Mouse (Mus musculus) NIH3T3 (cell line): Measurements from ENCODE around the gene Lipt2.

Experiments used
- DNase-seq: peaks from one replicate; pipeline ENCODE4 v3.0.0-alpha.2; 2012; ENCODE audit warnings: low read depth

The Lipt2 gene

DNA sequence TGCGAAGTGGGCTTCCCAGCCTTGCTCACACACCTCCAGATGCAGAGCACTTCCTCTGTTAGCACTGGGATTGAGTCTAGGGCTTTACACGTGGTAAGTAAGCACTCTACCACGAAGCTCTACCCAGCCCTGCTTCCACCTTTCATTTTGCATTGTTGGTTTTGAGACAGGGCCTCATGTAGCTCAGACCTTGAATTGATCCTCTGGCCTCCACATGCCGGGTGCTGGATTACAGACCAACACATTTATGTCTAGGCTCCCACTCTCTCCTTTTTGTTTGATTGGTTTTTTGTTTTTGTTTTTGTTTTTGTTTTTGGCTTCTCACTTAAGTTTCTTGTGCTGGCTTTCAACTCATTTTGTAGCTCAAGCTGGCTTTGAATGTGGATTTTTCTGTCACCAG is 11.7 kb downstream of the Lipt2 start:
- DNase-seq, result no peak

DNA sequence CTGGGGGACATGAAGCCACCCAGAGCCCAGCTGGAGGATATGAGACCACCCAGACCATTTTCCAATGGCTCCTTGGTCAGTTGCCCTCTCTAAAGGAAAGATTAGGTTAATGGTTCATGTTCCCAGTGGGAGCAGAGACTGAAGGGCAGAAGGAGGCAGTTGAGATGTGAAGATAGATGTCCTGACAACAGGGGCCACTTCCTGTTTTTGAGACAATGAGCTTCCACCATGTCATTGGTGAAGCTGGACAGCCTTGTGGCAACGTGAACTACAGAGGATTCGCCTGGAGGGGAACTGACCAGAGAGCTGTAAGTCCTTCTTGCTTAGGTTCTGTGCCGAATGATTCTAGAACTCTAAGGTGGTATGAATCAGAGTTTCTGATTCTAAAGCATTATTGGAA is 17.2 kb downstream of the Lipt2 start, which contains the start of gene Kcne3:
TSS of gene Kcne3 (plus strand) at position 234 of the 400 bp plus-strand sequence.
- DNase-seq, result no peak

DNA sequence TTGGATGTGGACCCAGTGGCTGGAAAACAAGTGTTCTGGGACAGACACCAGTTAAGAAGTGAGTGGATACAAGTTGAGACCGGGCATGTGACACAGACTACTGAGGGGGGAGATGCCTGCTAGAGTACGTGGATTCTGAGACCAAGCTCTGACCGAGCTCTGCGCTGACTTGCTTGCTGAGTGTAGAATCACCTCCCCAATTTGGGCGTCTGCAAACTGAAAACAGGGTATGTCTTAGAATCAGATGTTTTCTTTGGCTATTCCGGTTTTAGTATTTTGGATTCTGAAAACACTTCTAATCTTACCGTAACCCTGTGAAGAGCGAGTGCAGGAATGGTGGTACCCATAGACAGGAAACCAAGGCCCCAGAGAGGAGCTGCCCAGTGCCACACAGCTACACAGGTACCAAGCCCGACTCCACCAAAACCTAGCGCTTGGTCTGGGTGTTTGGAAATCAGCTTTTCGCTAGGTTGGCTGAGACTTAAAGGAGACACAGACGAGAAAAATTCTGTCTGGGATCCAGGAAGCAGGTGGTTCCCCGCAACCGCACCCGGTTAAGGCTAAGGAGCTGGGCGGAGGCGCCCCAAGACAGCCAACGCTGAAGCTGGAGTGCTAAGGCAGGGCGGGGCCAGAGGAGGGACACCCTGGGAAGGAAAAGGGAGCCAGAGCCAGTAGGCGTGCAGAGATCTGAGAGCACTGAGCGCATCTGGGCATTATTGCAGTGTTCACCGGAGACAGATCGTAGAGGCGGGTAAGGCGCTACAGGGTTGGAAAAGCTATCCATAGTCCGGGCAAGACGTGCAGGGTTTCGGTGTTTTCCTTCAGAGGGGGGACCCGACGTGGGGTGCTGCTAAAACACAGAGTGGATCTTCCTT is 19.2 kb downstream of the Lipt2 start:
- DNase-seq, result no peak

GRCm38 (mm10) chr7:100178891-100179233 is 19.8 kb downstream of the Lipt2 start:
- DNase-seq, result no peak

DNA sequence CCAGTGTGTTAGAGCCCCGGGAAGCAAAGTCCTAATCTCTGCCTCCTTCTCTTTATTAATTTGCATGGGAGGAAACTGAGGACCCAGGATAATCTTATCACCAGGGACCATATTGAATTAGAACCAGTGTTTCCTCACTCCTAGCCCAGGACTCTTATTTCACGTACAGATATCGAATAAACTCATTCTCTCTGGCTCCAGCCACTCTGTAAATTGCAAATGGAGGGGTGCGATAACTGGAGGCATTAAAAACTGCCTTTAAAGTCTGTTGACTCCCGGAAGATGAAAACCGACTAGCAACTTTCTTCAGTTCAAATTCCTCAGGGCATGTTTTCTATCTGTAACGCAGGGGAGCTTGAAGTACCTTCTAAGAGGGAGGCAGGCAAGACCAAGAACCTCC is 20.3 kb downstream of the Lipt2 start:
- no peak for DNase-seq

DNA sequence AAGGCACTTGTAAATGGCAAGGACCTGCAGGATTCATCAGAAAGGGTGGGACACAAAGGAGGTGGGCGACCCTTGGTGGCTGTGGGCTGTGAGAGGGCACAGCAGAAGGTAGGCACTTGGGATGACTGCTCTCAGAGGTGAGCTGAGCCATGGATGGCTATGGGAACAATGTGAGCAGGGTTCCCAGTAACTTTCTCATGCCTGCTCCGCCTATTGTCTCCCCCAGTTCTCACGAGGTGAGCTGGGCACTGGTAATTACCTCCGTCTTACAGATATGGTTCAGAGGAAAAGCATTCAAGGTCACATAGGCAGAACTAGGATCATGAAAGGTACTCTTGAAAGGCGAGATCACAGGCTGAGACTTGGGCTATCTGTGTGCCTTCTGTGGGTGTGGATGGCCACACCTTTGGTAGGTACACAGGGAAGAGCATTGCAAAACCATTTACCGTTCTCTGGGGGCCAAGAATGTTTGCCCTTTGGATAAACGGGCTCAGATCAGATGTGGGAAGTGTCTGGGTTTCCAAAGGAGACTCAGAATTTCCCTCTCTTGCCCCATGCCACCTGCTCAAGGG is 20.8 kb downstream of the Lipt2 start:
- no peak for DNase-seq

DNA sequence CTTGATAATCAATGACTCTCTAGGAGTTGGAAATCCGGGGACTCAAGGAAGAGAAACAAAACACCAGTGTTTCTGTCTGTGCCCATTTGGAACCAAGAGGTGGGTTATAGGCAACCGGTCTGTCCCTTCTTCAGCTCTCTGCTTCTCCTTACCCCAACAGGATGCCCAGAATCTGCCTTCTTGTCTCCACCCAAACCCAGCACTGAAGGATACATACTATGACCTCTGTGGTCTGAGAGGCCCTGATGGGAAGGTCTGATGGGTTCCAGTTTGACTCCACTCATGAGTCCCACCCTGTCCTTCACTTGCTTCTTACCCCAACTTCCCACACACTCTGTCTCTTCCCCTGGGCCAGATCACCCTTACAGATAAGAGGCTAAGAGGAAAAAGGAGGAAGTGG is 22.1 kb downstream of the Lipt2 start:
- DNase-seq, result no peak

DNA sequence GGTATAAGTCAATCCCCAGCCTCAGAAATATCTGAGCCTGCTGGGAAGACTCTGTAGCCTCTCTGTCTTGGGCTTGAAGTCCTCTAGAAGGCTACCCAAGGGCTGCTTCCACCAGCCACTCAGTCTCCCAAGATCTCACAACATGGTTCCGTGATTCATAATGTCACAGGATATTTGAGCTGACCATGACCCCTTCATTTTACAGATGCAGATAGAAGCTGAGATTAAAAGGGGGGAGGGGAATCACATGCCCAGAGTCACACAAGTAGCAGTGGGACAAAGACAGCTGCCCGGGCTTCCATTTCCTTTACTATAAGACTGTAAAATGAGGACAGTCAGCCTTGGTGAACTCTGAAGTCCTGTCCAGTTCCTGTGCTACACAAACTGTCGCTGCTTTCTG is 22.5 kb downstream of the Lipt2 start:
- DNase-seq, result no peak

- no peak for DNase-seq
These were observed 23.3 kb downstream of the Lipt2 start for GRCm38 (mm10) chr7:100182388-100182787.

DNA sequence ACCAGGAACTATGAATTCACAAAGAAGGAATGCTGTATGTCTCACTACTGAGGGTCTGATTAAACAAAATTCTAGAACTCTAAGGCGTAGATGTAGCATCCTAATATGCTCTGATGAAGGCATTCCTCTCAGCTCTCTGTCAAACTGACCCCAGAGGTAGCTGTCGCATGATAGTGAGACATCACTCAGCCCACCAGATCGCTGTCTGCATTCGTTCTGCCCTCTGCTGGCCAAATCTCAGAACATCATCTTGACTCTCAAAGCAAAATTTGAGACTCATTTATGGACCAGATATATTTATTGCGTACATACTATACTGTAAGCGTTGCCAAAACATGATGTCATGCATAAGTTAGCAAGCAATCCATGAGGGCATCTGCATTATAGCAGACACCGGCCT is 28.5 kb downstream of the Lipt2 start:
- DNase-seq, result peak; percentile 71

DNA sequence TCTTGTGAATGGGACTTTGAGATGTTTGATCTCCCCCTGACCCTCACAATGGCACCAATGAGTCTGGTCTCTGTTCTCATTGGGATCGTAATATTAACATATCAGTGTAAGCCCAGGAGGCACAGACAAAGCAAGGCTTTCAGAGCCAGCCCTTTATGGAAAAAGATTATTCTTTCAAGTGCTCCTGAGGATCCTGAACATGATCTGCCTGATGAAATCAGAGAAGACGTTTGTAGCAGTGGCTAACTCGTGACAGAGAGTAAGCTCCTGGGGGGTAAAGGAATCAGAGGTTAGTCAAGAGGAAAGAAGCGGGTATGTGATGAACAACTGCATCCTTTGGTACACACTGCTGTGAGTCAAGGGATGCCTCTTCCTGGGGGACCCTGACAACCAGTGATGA is 31.1 kb downstream of the Lipt2 start:
- DNase-seq, result no peak

DNA sequence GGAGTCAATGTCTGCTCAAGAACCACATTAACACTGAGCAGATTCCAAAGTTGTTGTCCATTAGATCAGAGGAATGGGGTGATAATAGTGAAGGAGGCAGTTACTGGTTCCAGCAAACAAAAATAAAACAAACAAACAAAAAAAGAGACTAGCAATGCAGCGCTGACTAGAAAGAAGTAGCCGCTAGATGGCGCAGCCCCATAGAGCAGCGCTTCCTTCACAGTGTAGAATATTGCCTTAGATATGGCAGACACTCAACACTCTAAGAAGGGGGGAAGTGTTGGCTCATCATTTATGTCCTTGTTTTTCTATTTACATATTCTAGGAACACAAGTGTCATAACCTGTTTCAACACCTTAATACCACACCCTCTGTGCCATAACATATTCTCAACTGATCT is 31.7 kb downstream of the Lipt2 start:
- peak; percentile 76 for DNase-seq

- no peak for DNase-seq
These were observed 42.1 kb downstream of the Lipt2 start for GRCm38 (mm10) chr7:100201191-100201590.

GRCm38 (mm10) chr7:100203616-100204015 is 44.5 kb downstream of the Lipt2 start:
- DNase-seq, result no peak

GRCm38 (mm10) chr7:100204871-100205270 is 45.8 kb downstream of the Lipt2 start:
- no peak for DNase-seq

DNA sequence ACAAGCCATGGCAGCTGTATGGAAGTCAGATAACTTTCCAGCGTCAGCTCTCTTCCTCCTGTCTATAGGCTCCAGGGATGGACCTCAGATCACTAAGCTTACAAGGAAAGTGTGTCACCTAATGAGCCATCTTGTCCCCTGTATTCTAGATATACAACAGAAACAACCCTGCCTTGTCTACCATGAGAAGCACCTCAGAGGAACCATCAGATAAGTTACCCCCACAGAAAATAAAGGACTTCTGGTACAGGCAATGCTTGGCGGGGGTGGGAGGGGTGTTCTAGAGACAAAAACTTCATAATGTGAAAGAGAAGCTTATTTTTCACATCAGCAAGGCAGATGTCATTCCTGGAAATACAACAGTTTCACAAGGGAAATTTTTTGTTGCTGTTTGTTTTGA is 47.1 kb downstream of the Lipt2 start:
- no peak for DNase-seq

DNA sequence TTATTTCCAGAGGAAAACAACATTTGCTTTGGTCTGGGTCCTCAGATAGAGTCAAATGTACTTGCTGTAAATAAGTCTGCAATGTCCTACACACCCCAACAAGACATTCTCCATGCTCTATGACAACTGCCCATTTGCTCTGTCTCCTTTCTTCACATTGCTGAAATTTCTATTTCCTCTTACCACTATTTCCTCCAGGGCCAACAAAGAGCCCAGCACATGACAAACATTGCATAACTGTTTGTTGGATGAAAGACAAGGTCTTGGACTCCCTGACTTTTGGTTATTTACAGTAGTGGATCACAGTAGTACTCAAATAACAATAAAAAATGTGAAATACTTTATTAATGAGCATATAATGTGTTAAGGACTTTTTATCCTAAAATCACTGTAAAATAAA is 48.8 kb downstream of the Lipt2 start:
- no peak for DNase-seq
